Mouse (Mus musculus) forebrain, embryonic 14.5 days (tissue): Measurements from ENCODE around the gene Gm20388. TPM values are rescaled to one million over a fixed set of nuclear protein-coding genes. Genes with fewer than 3 reads are reported as not detected.
A peak's percentile ranks its signal among the peaks of the same experiment; 100 is the strongest.

Experiments
- ATAC-seq: fragments of 200-750 bp; cut with Nextera tagmentation; 2 replicates; pipeline ENCODE4 v1.8.0; 2017; ENCODE audit warnings: mild to moderate bottlenecking, moderate library complexity
- DNase-seq: peaks from one replicate; pipeline ENCODE4 v3.0.0-alpha.2; 2015; ENCODE audit warnings: low spot score
- H3K27ac ChIP-seq: fragments of 300-500 bp; sonication (generic); 2 replicates; pipeline ENCODE4 v1.5.1; 2014; ENCODE audit warnings: low read depth, mild to moderate bottlenecking, control low read depth, low read length, moderate library complexity
- H3K27me3 ChIP-seq: fragments of 300-500 bp; sonication (generic); replicated peaks from 2 replicates; pipeline ENCODE4 v1.6.1; 2014; ENCODE audit warnings: low read length, control low read depth, mixed read lengths; ENCODE audit not compliant: control insufficient read depth, insufficient read depth
- H3K36me3 ChIP-seq: fragments of 300-500 bp; sonication (generic); 2 replicates; pipeline ENCODE4 v1.6.1; 2014; ENCODE audit warnings: low read length, control low read depth; ENCODE audit not compliant: control insufficient read depth, insufficient read depth
- H3K4me1 ChIP-seq: fragments of 300-500 bp; sonication (generic); 2 replicates; pipeline ENCODE4 v1.6.1; 2014; ENCODE audit warnings: antibody characterized with exemption, low read length, control low read depth; ENCODE audit not compliant: control insufficient read depth, insufficient read depth
- H3K4me2 ChIP-seq: fragments of 300-500 bp; sonication (generic); 2 replicates; pipeline ENCODE4 v1.6.1; 2014; ENCODE audit warnings: mild to moderate bottlenecking, control low read depth, low read length
- H3K4me3 ChIP-seq: fragments of 300-500 bp; sonication (generic); 2 replicates; pipeline ENCODE4 v1.5.1; 2014; ENCODE audit warnings: low read depth, low read length, control low read depth
- H3K9ac ChIP-seq: fragments of 300-500 bp; sonication (generic); 2 replicates; pipeline ENCODE4 v1.6.1; 2014; ENCODE audit warnings: mild to moderate bottlenecking, low read length, control low read depth, moderate library complexity
- H3K9me3 ChIP-seq: fragments of 300-500 bp; sonication (generic); replicated peaks from 2 replicates; pipeline ENCODE4 v1.6.1; 2016; ENCODE audit warnings: low read length, control low read depth, mixed read lengths; ENCODE audit not compliant: control insufficient read depth
- WGBS: fragments of 180-500 bp; shearing (Covaris S2); extraction: QIAGEN DNeasy Blood & Tissue Kit; methylation state at CpG from one replicate; pipeline ENCODE4 v1.1.7; 2014; 5-methylcytosine and 5-hydroxymethylcytosine counted together
- polyA plus RNA-seq: library from polyadenylated mRNA; unstranded; fragments of >200 nt; fragmentation: Nextera tagmentation; extraction: Ambion mirVana; gene quantifications from 2 replicates; pipeline ENCODE4 v1.2.1, GENCODE M21; 2014

The Gm20388 gene
- polyA plus RNA-seq, 1 experiment from 2014 or later: 7.4 TPM

DNA sequence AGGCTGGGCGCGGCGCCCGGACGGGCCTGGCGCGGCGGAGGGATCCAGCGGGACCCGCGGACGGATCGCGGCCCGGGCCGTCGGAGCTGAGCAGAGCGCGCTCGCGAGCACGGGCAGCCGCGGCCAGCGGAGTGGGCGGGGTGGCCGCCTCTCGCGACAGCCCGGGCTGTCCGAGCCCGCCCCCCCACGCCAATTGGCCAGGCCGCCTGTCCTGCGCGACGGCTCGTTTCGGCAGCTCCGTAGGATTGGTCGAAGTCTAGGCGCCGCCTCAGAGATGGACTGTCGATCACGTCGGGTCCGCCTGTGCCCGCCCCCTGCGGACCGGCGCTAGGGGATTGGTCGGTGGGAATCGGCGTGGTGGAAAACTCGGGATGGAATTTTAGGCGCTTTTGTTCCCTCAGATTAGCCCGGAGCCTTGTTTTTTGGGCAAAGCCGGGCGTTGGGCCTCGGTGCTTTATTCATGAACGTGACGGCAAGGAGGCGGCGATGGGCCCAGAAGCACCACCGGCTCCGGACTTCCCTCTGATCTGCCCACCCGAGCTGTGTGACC lies 1742.2 kb downstream of the Gm20388 start, which contains the start of gene Zcchc14:
TSS of gene Zcchc14 (minus strand) at position 128 of the 550 bp plus-strand sequence.
- under 1% methylated on average over 40 of the region's 67 CpGs for WGBS
- Histone ChIP-seq H3K9me3 (no peaks in the 10 kb centered on the region), H3K36me3 (peaks cover 6% of the 10 kb centered on the region; the same call in 1 of the 2 replicates), H3K27me3 (no peaks in the 10 kb centered on the region), H3K27ac (peak within 1 kb of the TSS; percentile 99), H3K4me2 (peak within 1 kb of the TSS; percentile 94), H3K9ac (peak within 1 kb of the TSS; percentile 93), H3K4me3 (peak within 1 kb of the TSS; percentile 87), H3K4me1 (peaks cover 38% of the 10 kb centered on the region)
- peak; percentile 100 for DNase-seq
- peak; percentile 99 for ATAC-seq

DNA sequence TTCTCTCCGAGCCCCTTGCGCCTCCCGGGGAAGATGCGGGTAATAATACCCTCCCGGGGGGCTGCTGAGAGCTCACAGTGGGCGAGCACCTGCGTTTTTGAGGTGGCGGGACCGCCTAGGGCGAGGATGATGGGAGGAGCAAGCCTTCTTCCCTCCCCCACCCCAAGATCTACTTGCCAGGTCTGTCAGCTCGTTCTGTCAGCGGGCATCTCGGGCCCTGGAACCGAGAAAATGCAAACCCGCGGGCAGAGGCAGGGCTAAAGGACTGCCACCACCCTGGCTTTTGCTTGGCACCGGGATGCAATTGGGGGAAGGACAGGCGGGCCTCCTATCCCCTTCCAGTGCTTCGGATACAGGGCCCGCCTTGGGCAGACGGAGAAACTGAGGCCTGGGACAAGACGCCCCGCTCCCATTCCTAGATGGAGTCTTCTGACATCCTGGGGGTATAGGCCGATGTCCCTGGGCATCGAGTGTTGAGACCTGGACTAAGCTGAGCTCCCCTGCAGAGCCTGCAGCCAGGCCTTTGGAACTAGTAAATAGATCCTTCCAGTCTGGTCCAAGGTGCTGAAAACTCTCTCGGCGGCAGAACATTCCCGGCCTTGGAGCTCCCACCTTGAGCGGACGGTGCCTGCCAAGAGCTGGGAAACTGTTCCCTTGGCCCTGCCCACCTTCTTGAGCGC lies 1742.8 kb downstream of the Gm20388 start:
- peak overlapping the region; percentile 94 for H3K4me2 ChIP-seq
- ATAC-seq: peak; percentile 66
- peak; percentile 43 for DNase-seq
- peak overlapping the region; percentile 91 for H3K9ac ChIP-seq
- no peaks in the 10 kb centered on the region for H3K9me3 ChIP-seq
- H3K36me3 ChIP-seq: peaks cover 6% of the 10 kb centered on the region; the same call in 1 of the 2 replicates
- H3K4me1 ChIP-seq: peaks cover 33% of the 10 kb centered on the region
- H3K27me3 ChIP-seq: no peaks in the 10 kb centered on the region
- peak overlapping the region; percentile 84 for H3K4me3 ChIP-seq
- under 1% methylated on average over 31 of the region's 31 CpGs for WGBS
- peak overlapping the region; percentile 99 for H3K27ac ChIP-seq

DNA sequence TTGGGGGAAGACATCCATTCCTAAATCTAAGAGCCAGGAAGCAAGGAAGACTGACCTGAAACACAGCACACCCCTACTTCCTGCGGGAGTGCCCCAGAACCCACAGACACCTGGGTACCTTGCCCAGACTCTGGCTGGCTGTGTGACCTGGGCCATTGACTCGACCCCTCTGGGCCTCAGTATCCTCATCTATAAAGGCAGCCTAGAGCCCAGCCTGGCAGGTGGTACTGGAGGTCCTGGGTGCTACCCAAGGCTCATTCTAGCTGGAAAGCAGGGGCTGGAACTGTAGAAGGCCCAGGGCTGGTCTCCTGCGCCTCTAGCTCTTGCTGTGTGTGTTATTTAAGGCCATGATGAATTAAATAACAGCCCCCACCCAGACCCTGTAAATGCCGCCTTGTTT lies 1743.5 kb downstream of the Gm20388 start:
- no peaks in the 10 kb centered on the region; the same call in 1 of the 2 replicates for H3K36me3 ChIP-seq
- H3K27me3 ChIP-seq: no peaks in the 10 kb centered on the region
- peak overlapping the region; percentile 84 for H3K4me3 ChIP-seq
- no peaks in the 10 kb centered on the region for H3K9me3 ChIP-seq
- 76% methylated on average over 4 of the region's 4 CpGs for WGBS
- H3K9ac ChIP-seq: peak overlapping the region; percentile 91
- no peak for ATAC-seq
- H3K4me2 ChIP-seq: peak overlapping the region; percentile 94
- no peak for DNase-seq
- peaks cover 27% of the 10 kb centered on the region for H3K4me1 ChIP-seq
- H3K27ac ChIP-seq: peak overlapping the region; percentile 99

DNA sequence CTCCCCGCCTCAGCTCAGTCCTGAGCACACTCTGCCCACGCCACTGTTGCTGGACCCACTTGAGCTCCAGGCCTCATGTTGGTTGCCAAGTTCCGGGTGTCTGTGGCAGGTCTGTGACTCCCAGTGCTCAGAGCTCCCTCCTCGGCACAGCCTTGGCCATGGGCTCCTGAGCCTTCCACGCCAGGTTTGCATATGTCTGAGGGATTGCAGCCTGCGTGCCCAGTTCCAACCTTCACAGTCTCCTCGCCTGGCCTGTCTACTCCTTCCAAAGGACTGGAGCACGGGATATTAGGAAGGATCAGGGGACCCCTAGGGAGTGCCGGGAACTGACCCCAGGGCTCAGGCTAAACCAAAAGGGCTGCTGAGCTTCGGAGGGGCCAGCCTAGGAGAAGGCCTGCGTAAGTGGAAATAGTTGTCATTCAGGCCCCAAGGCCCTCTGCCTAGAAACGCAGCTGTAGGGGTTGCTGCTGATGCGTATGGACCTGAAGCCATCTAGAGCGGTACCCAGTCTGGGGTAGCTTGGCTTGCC lies 1744.4 kb downstream of the Gm20388 start:
- H3K9me3 ChIP-seq: no peaks in the 10 kb centered on the region
- H3K27ac ChIP-seq: no peak overlapping the region
- no peak overlapping the region for H3K9ac ChIP-seq
- H3K36me3 ChIP-seq: no peaks in the 10 kb centered on the region; the same call in 1 of the 2 replicates
- 79% methylated on average over 14 of the region's 14 CpGs for WGBS
- H3K4me3 ChIP-seq: no peak overlapping the region
- ATAC-seq: no peak
- no peaks in the 10 kb centered on the region for H3K27me3 ChIP-seq
- peaks cover 18% of the 10 kb centered on the region for H3K4me1 ChIP-seq
- no peak overlapping the region for H3K4me2 ChIP-seq
- DNase-seq: no peak

- Histone ChIP-seq H3K9ac (no peak overlapping the region), H3K4me1 (no peaks in the 10 kb centered on the region), H3K27me3 (no peaks in the 10 kb centered on the region), H3K27ac (no peak overlapping the region), H3K36me3 (no peaks in the 10 kb centered on the region), H3K4me2 (no peak overlapping the region), H3K9me3 (no peaks in the 10 kb centered on the region), H3K4me3 (no peak overlapping the region)
- DNase-seq: no peak
- ATAC-seq: no peak
- 68% methylated on average over 15 of the region's 15 CpGs for WGBS
These were observed 1750.0 kb downstream of the Gm20388 start for GRCm38 (mm10) chr8:121660602-121661001.

- 86% methylated on average over 18 of the region's 18 CpGs for WGBS
- Histone ChIP-seq H3K4me3 (no peak overlapping the region), H3K9me3 (no peaks in the 10 kb centered on the region), H3K4me2 (no peak overlapping the region), H3K36me3 (no peaks in the 10 kb centered on the region), H3K9ac (no peak overlapping the region), H3K4me1 (no peaks in the 10 kb centered on the region), H3K27me3 (no peaks in the 10 kb centered on the region), H3K27ac (no peak overlapping the region)
- no peak for ATAC-seq
- DNase-seq: no peak
These were observed 1751.2 kb downstream of the Gm20388 start for GRCm38 (mm10) chr8:121661631-121662357.

- Histone ChIP-seq H3K9me3 (no peaks in the 10 kb centered on the region), H3K4me3 (no peak overlapping the region)
- WGBS: 96% methylated on average over 12 of the region's 12 CpGs
These were observed 1752.5 kb downstream of the Gm20388 start for GRCm38 (mm10) chr8:121663101-121663500.

DNA sequence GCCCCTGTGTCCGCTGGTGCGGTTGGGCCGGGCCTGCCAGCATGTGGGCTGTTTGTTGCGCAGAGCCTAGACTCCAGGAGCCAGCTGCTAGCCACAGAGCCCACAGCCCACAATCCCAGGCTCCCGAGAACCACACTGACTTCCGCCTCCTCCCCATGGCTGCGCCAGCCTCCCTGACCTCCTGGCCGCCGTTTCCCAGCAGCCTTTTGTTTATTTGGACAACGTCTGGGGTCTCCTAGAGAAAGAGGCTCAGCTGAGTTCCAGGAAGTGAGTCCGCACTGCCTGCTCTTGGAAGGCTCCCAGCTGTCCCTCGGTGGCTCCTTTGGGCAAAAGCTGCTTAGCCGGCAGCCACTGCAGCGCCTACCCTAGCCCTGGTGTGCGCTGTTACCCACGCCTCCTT lies 1754.7 kb downstream of the Gm20388 start:
- no peak overlapping the region for H3K4me3 ChIP-seq
- H3K27ac ChIP-seq: peak overlapping the region; percentile 48; the same call in 1 of the 2 replicates
- no peaks in the 10 kb centered on the region for H3K9me3 ChIP-seq
- peak overlapping the region; percentile 15; the same call in 1 of the 2 replicates for H3K4me2 ChIP-seq
- peak overlapping the region; percentile 17; the same call in 1 of the 2 replicates for H3K9ac ChIP-seq
- ATAC-seq: no peak; the same call in 1 of the 2 replicates
- no peaks in the 10 kb centered on the region for H3K27me3 ChIP-seq
- H3K4me1 ChIP-seq: 0 out of 2 replicates have a peak, but pooled peaks cover 6% of the 10 kb centered on the region
- DNase-seq: peak; percentile 34
- 9% methylated on average over 16 of the region's 16 CpGs for WGBS
- no peaks in the 10 kb centered on the region for H3K36me3 ChIP-seq

More at GRCm38 (mm10) chr8:121663101-121663500, 1752.5 kb downstream of the Gm20388 start:
- Histone ChIP-seq H3K4me1 (no peaks in the 10 kb centered on the region), H3K27me3 (no peaks in the 10 kb centered on the region), H3K9ac (no peak overlapping the region), H3K4me2 (no peak overlapping the region), H3K27ac (no peak overlapping the region), H3K36me3 (no peaks in the 10 kb centered on the region)
- DNase-seq (no peak), ATAC-seq (no peak)
